Comparison of ENCODE assay signal across 28 mouse cellular contexts in the genomic region with DNA sequence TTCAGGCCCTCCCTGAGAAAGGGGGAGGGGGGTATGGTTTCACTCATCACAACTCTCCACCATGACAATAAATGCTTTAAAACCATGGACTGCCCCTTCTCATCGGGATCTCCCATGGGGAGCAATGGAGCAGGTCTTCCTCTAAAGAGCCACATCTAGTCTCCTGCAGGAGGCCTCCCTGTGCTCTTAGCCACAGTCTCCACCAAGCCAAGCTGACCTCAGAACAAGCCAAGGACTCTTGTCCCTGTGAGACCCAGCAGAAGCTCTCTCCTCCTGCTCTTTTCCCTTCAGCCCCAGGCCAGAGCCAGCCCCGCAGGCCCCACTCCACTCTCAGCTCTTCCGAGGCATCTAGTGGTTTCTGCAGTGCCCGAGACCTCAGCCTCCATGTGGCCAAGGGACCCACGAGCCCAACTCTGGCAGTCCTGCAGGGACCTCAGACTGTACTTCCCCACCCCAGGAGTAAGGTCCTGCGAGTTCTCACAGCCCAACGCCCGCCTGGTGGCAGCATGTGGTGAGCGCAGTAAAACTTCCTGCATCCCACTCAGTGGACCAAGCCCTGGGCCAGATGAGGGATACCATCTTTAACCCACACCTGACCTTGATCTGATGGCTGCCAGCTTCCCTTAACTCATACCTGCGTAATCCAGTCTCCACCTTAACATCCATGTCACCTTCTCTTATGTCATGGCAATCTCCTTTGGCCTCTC. TPM values are rescaled to one million over a fixed set of nuclear protein-coding genes. Genes with fewer than 3 reads are reported as not detected.
"Had no signal": no experiment of that assay in that cellular context is flagged by ENCODE, and none has a peak within 500 bp of the region (broad histone marks: within the 10 kb centered on the region; RNA-seq: fewer than 3 reads in every experiment).

No protein-coding gene starts in this region.

- H3K4me2 ChIP-seq: limb, embryonic 13.5 days; liver, embryonic 15.5 days; midbrain, embryonic 13.5 days; stomach, embryonic 15.5 days had no signal

- ATAC-seq: intestine, embryonic 16.5 days; midbrain, embryonic 13.5 days had no signal

- H3K4me3 ChIP-seq: limb, embryonic 10.5 days; limb, embryonic 13.5 days; liver, embryonic 15.5 days; midbrain, embryonic 10.5 days; midbrain, embryonic 13.5 days; stomach, embryonic 15.5 days had no signal

- H3K9ac ChIP-seq: limb, embryonic 13.5 days; liver, embryonic 15.5 days; midbrain, embryonic 13.5 days; stomach, embryonic 15.5 days had no signal

- H3K27me3 ChIP-seq: limb, embryonic 13.5 days; liver, embryonic 15.5 days; midbrain, embryonic 13.5 days; stomach, embryonic 15.5 days had no signal

- H3K9me3 ChIP-seq: limb, embryonic 10.5 days; limb, embryonic 13.5 days; liver, embryonic 15.5 days; midbrain, embryonic 10.5 days; midbrain, embryonic 13.5 days; stomach, embryonic 15.5 days had no signal

- DNase-seq: kidney, adult 2 months; kidney, postnatal 10 days; kidney, postnatal 36 days; lung, adult 2 months; lung, postnatal 14 days; lung, postnatal 4 days; retina, postnatal 1 day; right cerebral cortex, postnatal 25 days; spleen, adult 18-20 months; thymus, postnatal 25 days had no signal

- H3K4me1 ChIP-seq: limb, embryonic 10.5 days; limb, embryonic 13.5 days; liver, embryonic 15.5 days; midbrain, embryonic 10.5 days; midbrain, embryonic 13.5 days; stomach, embryonic 15.5 days had no signal

- H3K36me3 ChIP-seq: limb, embryonic 10.5 days; limb, embryonic 13.5 days; liver, embryonic 15.5 days; midbrain, embryonic 10.5 days; midbrain, embryonic 13.5 days; stomach, embryonic 15.5 days had no signal

- H3K27ac ChIP-seq: limb, embryonic 10.5 days; limb, embryonic 13.5 days; liver, embryonic 15.5 days; midbrain, embryonic 10.5 days; midbrain, embryonic 13.5 days; stomach, embryonic 15.5 days had no signal

RNA-seq across cellular contexts. Expression of a gene that starts 12.8 kb away (rescaled TPM):
- total RNA-seq: layer of hippocampus, postnatal 25 days; left cerebral cortex, adult 18-20 months; left cerebral cortex, postnatal 25 days; liver, adult 2 months; megakaryocyte, adult 5-6 weeks; midbrain, postnatal 0 days had no signal
- polyA plus RNA-seq: intestine, embryonic 16.5 days; kidney, adult 2 months; kidney, embryonic 14.5 days; limb, embryonic 13.5 days; liver, adult 2 months; lung, adult 2 months; lung, embryonic 16.5 days; midbrain, embryonic 13.5 days; midbrain, postnatal 0 days; neural tube, embryonic 11.5 days; neural tube, embryonic 14.5 days; stomach, embryonic 15.5 days; thymus, postnatal 0 days had no signal

RNA-seq across cellular contexts. Expression of a gene that starts 18.8 kb away (rescaled TPM):
- total RNA-seq: layer of hippocampus, postnatal 25 days; left cerebral cortex, adult 18-20 months; left cerebral cortex, postnatal 25 days; liver, adult 2 months; midbrain, postnatal 0 days had no signal
- polyA plus RNA-seq: intestine, embryonic 16.5 days; limb, embryonic 10.5 days; limb, embryonic 13.5 days; liver, adult 2 months; lung, adult 2 months; lung, embryonic 16.5 days; midbrain, embryonic 10.5 days; midbrain, embryonic 13.5 days; midbrain, postnatal 0 days; neural tube, embryonic 14.5 days; thymus, postnatal 0 days had no signal

RNA-seq across cellular contexts. Expression of a gene that starts 24.5 kb away (rescaled TPM):
- total RNA-seq: layer of hippocampus, postnatal 25 days; left cerebral cortex, adult 18-20 months; left cerebral cortex, postnatal 25 days; liver, adult 2 months; midbrain, postnatal 0 days had no signal
- polyA plus RNA-seq: intestine, embryonic 16.5 days; kidney, adult 2 months; limb, embryonic 10.5 days; limb, embryonic 13.5 days; liver, adult 2 months; lung, adult 2 months; lung, embryonic 16.5 days; midbrain, embryonic 10.5 days; midbrain, embryonic 13.5 days; midbrain, postnatal 0 days; neural tube, embryonic 11.5 days; neural tube, embryonic 14.5 days; thymus, postnatal 0 days had no signal

RNA-seq across cellular contexts. Expression of a gene that starts 30.5 kb away (rescaled TPM):
- total RNA-seq: layer of hippocampus, postnatal 25 days; left cerebral cortex, adult 18-20 months; left cerebral cortex, postnatal 25 days; liver, adult 2 months; midbrain, postnatal 0 days had no signal
- polyA plus RNA-seq: intestine, embryonic 16.5 days; limb, embryonic 10.5 days; limb, embryonic 13.5 days; liver, adult 2 months; lung, adult 2 months; lung, embryonic 16.5 days; midbrain, embryonic 13.5 days; midbrain, postnatal 0 days; neural tube, embryonic 14.5 days; thymus, postnatal 0 days had no signal

RNA-seq across cellular contexts. Expression of a gene that starts 40.4 kb away (rescaled TPM):
- total RNA-seq: layer of hippocampus, postnatal 25 days; left cerebral cortex, adult 18-20 months; left cerebral cortex, postnatal 25 days; liver, adult 2 months; midbrain, postnatal 0 days had no signal
- polyA plus RNA-seq: kidney, adult 2 months; liver, adult 2 months; lung, adult 2 months; midbrain, postnatal 0 days; neural tube, embryonic 14.5 days; thymus, postnatal 0 days had no signal
